Mouse (Mus musculus) 3134 (cell line): ENCODE results near the gene Foxk2.

Source experiments
- DNase-seq: peaks from one replicate; pipeline ENCODE4 v3.0.0-alpha.2; 2011; ENCODE audit warnings: low spot score; ENCODE audit not compliant: insufficient read length; ENCODE audit errors: extremely low read depth

The Foxk2 gene

GRCm38 (mm10) chr11:121354091-121354707, 94.4 kb downstream of the Foxk2 start, which contains the start of gene Wdr45b:
TSS of gene Wdr45b (minus strand) at chr11:121354445.
- DNase-seq, result peak; percentile 100
